Mouse (Mus musculus) midbrain, embryonic 14.5 days (tissue): ENCODE data around the gene Eml2. TPM values are rescaled to one million over a fixed set of nuclear protein-coding genes. Genes with fewer than 3 reads are reported as not detected.

Experiments
- ATAC-seq: fragments of 200-750 bp; cut with Nextera tagmentation; 2 replicates; pipeline ENCODE4 v1.8.0; 2017; ENCODE audit warnings: moderate number of reproducible peaks, moderate library complexity; ENCODE audit not compliant: low FRiP score, low TSS enrichment
- DNase-seq: peaks from one replicate; pipeline ENCODE4 v3.0.0-alpha.2; 2015
- H3K27ac ChIP-seq: fragments of 300-500 bp; sonication (generic); replicated peaks from 2 replicates; pipeline ENCODE4 v1.5.1; 2014; ENCODE audit warnings: mild to moderate bottlenecking, low read depth, low read length, moderate library complexity
- H3K27me3 ChIP-seq: fragments of 300-500 bp; sonication (generic); 2 replicates; pipeline ENCODE4 v1.6.1; 2014; ENCODE audit warnings: low read length, control low read depth, mixed read lengths; ENCODE audit not compliant: control insufficient read depth, insufficient read depth
- H3K36me3 ChIP-seq: fragments of 300-500 bp; sonication (generic); 2 replicates; pipeline ENCODE4 v1.6.1; 2014; ENCODE audit warnings: low read length, control low read depth; ENCODE audit not compliant: control insufficient read depth, insufficient read depth
- H3K4me1 ChIP-seq: fragments of 300-500 bp; sonication (generic); 2 replicates; pipeline ENCODE4 v1.6.1; 2014; ENCODE audit warnings: mild to moderate bottlenecking, antibody characterized with exemption, low read length, control low read depth; ENCODE audit not compliant: control insufficient read depth, insufficient read depth
- H3K4me2 ChIP-seq: fragments of 300-500 bp; sonication (generic); 2 replicates; pipeline ENCODE4 v1.6.1; 2014; ENCODE audit warnings: mild to moderate bottlenecking, low read length, moderate library complexity
- H3K4me3 ChIP-seq: fragments of 300-500 bp; sonication (generic); replicated peaks from 2 replicates; pipeline ENCODE4 v1.5.1; 2014; ENCODE audit warnings: low read depth, low read length
- H3K9ac ChIP-seq: fragments of 300-500 bp; sonication (generic); replicated peaks from 2 replicates; pipeline ENCODE4 v1.6.1; 2014; ENCODE audit warnings: mild to moderate bottlenecking, low read length, moderate library complexity
- H3K9me3 ChIP-seq: fragments of 300-500 bp; sonication (generic); 2 replicates; pipeline ENCODE4 v1.6.1; 2016; ENCODE audit warnings: low read length, control low read depth, mixed read lengths; ENCODE audit not compliant: control insufficient read depth
- WGBS: fragments of 180-500 bp; shearing (Covaris S2); extraction: QIAGEN DNeasy Blood & Tissue Kit; methylation state at CpG from one replicate; pipeline ENCODE4 v1.1.7; 2014; 5-methylcytosine and 5-hydroxymethylcytosine counted together
- polyA plus RNA-seq: library from polyadenylated mRNA; unstranded; fragments of >200 nt; fragmentation: Nextera tagmentation; extraction: Ambion mirVana; gene quantifications from 2 replicates; pipeline ENCODE4 v1.2.1, GENCODE M21; 2014

Eml2 gene
- polyA plus RNA-seq, 1 experiment from 2014 or later = 2.6 TPM

DNA sequence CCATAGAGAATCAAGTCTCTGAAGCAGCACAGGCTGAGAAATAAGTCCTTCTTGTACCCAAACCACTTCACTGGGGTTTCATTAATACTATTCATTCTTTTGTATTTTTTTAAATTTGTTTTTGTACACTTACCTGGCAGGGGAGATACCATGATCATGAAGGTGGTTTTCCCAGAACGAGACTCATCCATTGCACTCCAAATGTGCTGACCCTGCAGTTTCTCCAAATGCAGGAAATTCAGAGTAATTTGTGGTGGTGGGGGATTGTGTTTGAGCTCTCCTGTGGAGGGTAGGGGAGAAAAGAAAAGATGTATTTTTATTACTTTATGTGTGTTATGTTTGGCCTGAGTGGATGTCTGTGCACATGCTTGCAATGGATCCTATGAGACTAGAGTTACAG, 65.8 kb downstream of the Eml2 start:
- WGBS = 97% methylated on average over 1 of the region's 1 CpGs
- ATAC-seq (no peak), DNase-seq (no peak)
- Histone ChIP-seq H3K4me3 (no peak overlapping the region), H3K27ac (no peak overlapping the region), H3K4me2 (no peak overlapping the region), H3K9ac (no peak overlapping the region), H3K4me1 (no peaks in the 10 kb centered on the region), H3K27me3 (no peaks in the 10 kb centered on the region), H3K36me3 (peaks cover 13% of the 10 kb centered on the region), H3K9me3 (no peaks in the 10 kb centered on the region)

DNA sequence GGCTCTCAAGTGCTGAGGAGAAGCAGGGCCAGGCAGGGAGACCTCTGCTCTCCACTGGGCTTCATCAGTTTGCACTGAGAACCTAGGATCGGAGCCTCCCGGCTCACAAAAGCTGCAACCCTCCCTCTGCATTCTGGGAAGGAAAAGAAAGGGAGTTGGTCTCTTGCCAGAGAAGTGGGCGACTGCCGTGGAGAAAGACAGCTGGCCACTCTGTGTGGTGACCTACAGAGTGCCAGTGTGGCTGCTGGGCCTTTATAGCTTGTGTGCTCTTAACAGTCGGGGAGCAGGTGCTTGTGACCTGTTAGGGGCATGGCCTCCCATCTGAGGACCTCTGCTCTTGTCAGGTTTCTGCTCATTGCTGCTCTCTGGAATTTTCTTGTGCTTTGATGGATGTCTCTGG, 67.6 kb downstream of the Eml2 start:
- Histone ChIP-seq H3K4me3 (no peak overlapping the region), H3K27me3 (no peaks in the 10 kb centered on the region), H3K9me3 (no peaks in the 10 kb centered on the region), H3K9ac (no peak overlapping the region), H3K4me2 (no peak overlapping the region), H3K36me3 (peaks cover 19% of the 10 kb centered on the region), H3K27ac (no peak overlapping the region), H3K4me1 (no peaks in the 10 kb centered on the region)
- ATAC-seq = no peak
- DNase-seq = no peak
- 79% methylated on average over 5 of the region's 5 CpGs for WGBS

DNA sequence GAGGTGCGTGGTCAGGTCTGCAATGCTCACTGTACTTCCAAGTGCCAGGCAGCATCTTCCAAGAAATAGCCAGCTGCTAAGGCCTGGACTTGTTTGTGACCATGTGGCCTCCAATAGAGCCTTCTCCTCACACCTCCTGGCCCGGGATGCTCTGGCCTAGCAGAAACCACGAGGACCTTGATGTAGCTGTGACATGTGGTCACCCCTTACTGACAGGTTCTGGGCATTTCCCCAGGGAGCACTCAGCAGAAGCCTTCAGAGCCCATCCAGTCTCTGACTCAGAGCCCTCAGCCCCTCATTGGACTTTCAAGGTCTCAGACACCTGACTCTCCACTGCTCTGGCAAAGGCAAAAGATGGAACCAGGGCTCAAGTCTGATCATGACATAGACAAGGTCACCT, 68.9 kb downstream of the Eml2 start:
- 100% methylated on average over 3 of the region's 3 CpGs for WGBS
- no peak overlapping the region for H3K4me2 ChIP-seq

DNA sequence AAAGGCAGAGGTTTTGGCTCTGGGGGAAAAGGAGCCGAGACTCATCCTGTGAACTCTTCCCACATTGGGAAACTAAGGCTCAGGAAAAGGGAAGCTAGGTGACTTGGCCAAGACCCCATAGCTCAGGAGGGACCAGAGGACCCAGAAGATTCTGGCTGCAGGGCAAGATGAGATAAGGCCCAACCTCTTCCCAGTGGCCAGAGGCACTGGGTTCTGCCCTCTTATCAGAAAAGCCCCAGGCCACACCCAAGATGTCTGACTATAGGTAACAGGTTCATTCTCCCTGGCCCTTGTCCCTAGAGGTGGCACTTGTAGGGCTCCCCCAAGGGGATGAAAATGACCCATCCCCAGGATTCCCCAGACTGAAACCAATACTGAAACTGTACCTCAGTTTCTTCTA, 70.6 kb downstream of the Eml2 start:
- no peak overlapping the region for H3K4me3 ChIP-seq

More for the DNA sequence above, 68.9 kb downstream of the Eml2 start:
- peaks cover 19% of the 10 kb centered on the region for H3K36me3 ChIP-seq
- no peaks in the 10 kb centered on the region for H3K27me3 ChIP-seq
- ATAC-seq (no peak), DNase-seq (no peak)
- no peaks in the 10 kb centered on the region for H3K9me3 ChIP-seq
- H3K4me1 ChIP-seq = no peaks in the 10 kb centered on the region
- no peak overlapping the region for H3K27ac ChIP-seq
- no peak overlapping the region for H3K4me3 ChIP-seq
- no peak overlapping the region for H3K9ac ChIP-seq

DNA sequence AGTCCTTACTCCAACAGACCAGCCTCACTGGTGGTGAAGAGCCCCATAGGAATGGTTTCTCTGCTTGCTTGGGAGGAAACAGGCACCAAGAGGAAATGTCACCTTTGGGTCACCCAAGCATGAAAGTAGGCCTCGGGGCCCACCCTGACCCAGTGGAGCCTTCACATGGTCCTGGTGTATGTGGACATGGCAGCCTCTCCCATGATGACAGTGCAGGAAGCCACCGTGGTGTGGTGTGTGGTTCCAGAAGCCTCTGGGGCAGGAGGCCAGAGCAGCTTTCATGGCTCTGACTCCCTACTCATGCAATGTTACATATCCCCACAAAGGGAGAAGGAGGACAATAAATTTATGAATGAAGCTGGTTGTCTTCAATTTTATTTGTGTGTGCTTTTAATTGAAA, 71.3 kb downstream of the Eml2 start:
- H3K4me2 ChIP-seq = no peak overlapping the region
- H3K4me3 ChIP-seq = no peak overlapping the region
- no peak overlapping the region for H3K27ac ChIP-seq
- H3K4me1 ChIP-seq = no peaks in the 10 kb centered on the region
- no peaks in the 10 kb centered on the region for H3K9me3 ChIP-seq
- WGBS = 100% methylated on average over 2 of the region's 2 CpGs
- ATAC-seq (no peak), DNase-seq (no peak)
- no peaks in the 10 kb centered on the region for H3K27me3 ChIP-seq
- H3K9ac ChIP-seq = no peak overlapping the region
- peaks cover 19% of the 10 kb centered on the region for H3K36me3 ChIP-seq

More for the DNA sequence above, 70.6 kb downstream of the Eml2 start:
- WGBS = 97% methylated on average over 1 of the region's 1 CpGs
- no peaks in the 10 kb centered on the region for H3K27me3 ChIP-seq
- peaks cover 19% of the 10 kb centered on the region for H3K36me3 ChIP-seq
- no peak for DNase-seq
- H3K9me3 ChIP-seq = no peaks in the 10 kb centered on the region
- no peaks in the 10 kb centered on the region for H3K4me1 ChIP-seq
- H3K9ac ChIP-seq = no peak overlapping the region
- H3K27ac ChIP-seq = no peak overlapping the region
- ATAC-seq = no peak
- no peak overlapping the region for H3K4me2 ChIP-seq

DNA sequence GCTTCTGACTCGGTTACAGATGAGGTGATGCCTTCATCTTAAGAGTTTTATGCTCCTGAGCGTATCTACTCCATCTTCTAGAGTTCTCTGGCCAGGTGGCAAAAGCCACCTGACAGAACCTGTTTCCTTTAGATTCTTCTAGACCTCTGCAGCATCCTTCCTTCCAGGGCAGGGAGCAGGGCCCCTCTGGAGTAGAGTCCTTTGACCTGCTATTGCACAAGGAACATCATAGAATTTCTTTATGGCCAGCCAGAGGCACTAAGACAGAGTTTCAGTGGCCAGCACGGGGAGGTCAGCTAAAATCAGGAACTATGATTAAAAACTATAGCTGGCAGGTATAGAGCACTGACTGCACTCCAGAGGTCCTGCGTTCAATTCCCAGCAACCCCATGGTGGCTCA, 75.9 kb downstream of the Eml2 start:
- H3K4me1 ChIP-seq = no peaks in the 10 kb centered on the region
- H3K9me3 ChIP-seq = no peaks in the 10 kb centered on the region
- H3K4me3 ChIP-seq = no peak overlapping the region
- DNase-seq (no peak), ATAC-seq (no peak)
- WGBS = 80% methylated on average over 4 of the region's 4 CpGs
- H3K36me3 ChIP-seq = peaks cover 25% of the 10 kb centered on the region
- H3K9ac ChIP-seq = no peak overlapping the region
- H3K4me2 ChIP-seq = no peak overlapping the region
- H3K27me3 ChIP-seq = no peaks in the 10 kb centered on the region
- no peak overlapping the region for H3K27ac ChIP-seq

DNA sequence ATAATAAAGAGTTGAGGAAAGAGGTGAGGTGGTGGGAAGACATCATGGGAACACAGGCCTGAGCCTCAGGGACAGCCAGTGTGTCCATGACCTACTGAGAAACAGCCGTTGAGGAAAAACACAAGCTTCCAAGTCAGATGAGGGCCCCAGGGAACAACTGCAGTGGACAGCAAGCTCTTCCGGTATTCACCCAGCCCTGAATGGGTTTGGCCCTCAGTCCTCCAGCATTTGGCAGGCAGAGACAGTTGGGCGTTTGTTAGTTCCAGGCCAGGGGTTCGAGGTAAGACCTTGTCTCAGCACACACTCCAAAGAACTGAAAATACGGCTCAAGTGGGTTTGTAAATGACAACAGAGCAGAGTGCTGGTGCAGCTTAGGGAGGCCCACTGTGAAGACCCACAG, 77.2 kb downstream of the Eml2 start:
- H3K36me3 ChIP-seq = peaks cover 31% of the 10 kb centered on the region
- no peaks in the 10 kb centered on the region for H3K27me3 ChIP-seq
- H3K4me1 ChIP-seq = no peaks in the 10 kb centered on the region
- no peak overlapping the region for H3K27ac ChIP-seq
- H3K9ac ChIP-seq = no peak overlapping the region
- no peak overlapping the region for H3K4me3 ChIP-seq
- H3K9me3 ChIP-seq = no peaks in the 10 kb centered on the region
- WGBS = 73% methylated on average over 5 of the region's 5 CpGs
- no peak overlapping the region for H3K4me2 ChIP-seq
- no peak for ATAC-seq
- DNase-seq = no peak

DNA sequence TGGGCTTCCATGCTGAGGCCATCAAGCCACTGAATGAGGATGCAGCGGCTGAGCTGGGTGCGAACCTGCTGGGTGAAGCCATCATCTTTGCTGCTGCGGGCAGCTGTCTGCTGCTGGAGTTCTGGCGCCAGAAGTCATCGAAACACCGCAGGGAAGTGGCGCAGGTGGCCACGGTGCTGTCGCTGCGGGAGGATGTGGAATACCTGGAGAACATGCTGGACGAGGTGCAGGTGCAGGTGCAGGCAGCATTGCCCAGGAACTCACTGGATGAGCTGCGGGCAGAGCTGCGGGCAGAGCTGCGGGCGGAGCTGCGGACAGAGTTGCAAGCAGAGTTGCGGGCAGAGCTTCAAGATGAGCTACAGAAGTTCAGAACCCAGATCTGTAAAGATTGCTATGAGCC, 79.2 kb downstream of the Eml2 start:
- 87% methylated on average over 17 of the region's 17 CpGs for WGBS
- Histone ChIP-seq H3K27me3 (no peaks in the 10 kb centered on the region), H3K36me3 (peaks cover 50% of the 10 kb centered on the region)

More for the DNA sequence above, 79.2 kb downstream of the Eml2 start:
- Histone ChIP-seq H3K9me3 (no peaks in the 10 kb centered on the region), H3K27ac (no peak overlapping the region), H3K9ac (no peak overlapping the region), H3K4me1 (no peaks in the 10 kb centered on the region), H3K4me3 (no peak overlapping the region), H3K4me2 (no peak overlapping the region)
- no peak for DNase-seq
- ATAC-seq = no peak
